Mouse (Mus musculus) heart, adult 2 months (tissue): ENCODE measurements around the gene Cirbp.

Experiments used
- CTCF ChIP-seq: fragments of 200-600 bp; IDR thresholded peaks from 2 replicates; pipeline ENCODE4 v1.8.1; 2022; ENCODE audit warnings: antibody characterized with exemption, mild to moderate bottlenecking, moderate library complexity
- EP300 ChIP-seq: fragments of 200-500 bp; IDR thresholded peaks from 2 replicates; pipeline ENCODE4 v1.6.1; 2011; ENCODE audit warnings: low read depth, low read length, control low read depth; ENCODE audit not compliant: insufficient read depth
- POLR2A ChIP-seq: fragments of 200-500 bp; IDR thresholded peaks from 2 replicates; pipeline ENCODE4 v1.6.1; 2011; ENCODE audit warnings: mild to moderate bottlenecking, low read depth, low read length, control low read depth; ENCODE audit not compliant: insufficient read depth

GRCm38 (mm10) chr10:80176270-80176834 is 10.6 kb downstream of the Cirbp start:
- TF ChIP-seq CTCF, result no peak
- TF ChIP-seq POLR2A, result no peak
- TF ChIP-seq EP300, result no peak
